Mouse (Mus musculus): ENCODE results near the gene Iqschfp. TPM values are rescaled to one million over a fixed set of nuclear protein-coding genes. Genes with fewer than 3 reads are reported as not detected.

The Iqschfp gene
- polyA plus RNA-seq, 2 experiments = 0.33 TPM; not detected in 1

GRCm38 (mm10) chr3:68562838-68563237 lies 670.8 kb downstream of the Iqschfp start:
- ATAC-seq (ENCODE audit: low FRiP score, low read depth) = no peak
- TF ChIP-seq POLR2A (IDR thresholded peaks at IDR 0.05; ENCODE audit: borderline replicate concordance, extremely low read depth, insufficient read depth, insufficient read length) = no peak
- 78% methylated on average over 2 of the region's 2 CpGs for WGBS

GRCm38 (mm10) chr3:68563922-68564321 lies 671.9 kb downstream of the Iqschfp start:
- H3K9me3 ChIP-seq (ENCODE audit: control insufficient read depth, low read length) = no peaks in the 10 kb centered on the region
- ATAC-seq (ENCODE audit: low FRiP score, low read depth) = no peak
- no peak overlapping the region for H3K4me2 ChIP-seq (replicated peaks; ENCODE audit: low read depth, low read length, severe bottlenecking)
- H3K4me3 ChIP-seq (replicated peaks; ENCODE audit: low read length) = no peak overlapping the region
- no peaks in the 10 kb centered on the region for H3K36me3 ChIP-seq (ENCODE audit: control insufficient read depth, insufficient read depth, low read length)
- peaks cover 3% of the 10 kb centered on the region; the same call in 1 of the 2 replicates for H3K4me1 ChIP-seq (ENCODE audit: control insufficient read depth, insufficient read depth, low read length)
- WGBS = 76% methylated on average over 8 of the region's 8 CpGs
- H3K9ac ChIP-seq (ENCODE audit: low read depth, low read length, severe bottlenecking) = no peak overlapping the region
- DNase-seq (ENCODE audit: low spot score) = no peak
- no peak for TF ChIP-seq POLR2A (IDR thresholded peaks at IDR 0.05; ENCODE audit: borderline replicate concordance, extremely low read depth, insufficient read depth, insufficient read length)
- H3K27ac ChIP-seq (replicated peaks; ENCODE audit: low read depth, low read length) = no peak overlapping the region
- no peaks in the 10 kb centered on the region for H3K27me3 ChIP-seq (ENCODE audit: control insufficient read depth, insufficient read depth, low read length)

More at GRCm38 (mm10) chr3:68562838-68563237, 670.8 kb downstream of the Iqschfp start:
- Histone ChIP-seq H3K4me3 (replicated peaks; ENCODE audit: low read length) (no peak overlapping the region), H3K9ac (ENCODE audit: low read depth, low read length, severe bottlenecking) (no peak overlapping the region), H3K27ac (replicated peaks; ENCODE audit: low read depth, low read length) (no peak overlapping the region), H3K36me3 (ENCODE audit: control insufficient read depth, insufficient read depth, low read length) (no peaks in the 10 kb centered on the region), H3K4me1 (ENCODE audit: control insufficient read depth, insufficient read depth, low read length) (no peaks in the 10 kb centered on the region), H3K4me2 (replicated peaks; ENCODE audit: low read depth, low read length, severe bottlenecking) (no peak overlapping the region), H3K9me3 (ENCODE audit: control insufficient read depth, low read length) (no peaks in the 10 kb centered on the region), H3K27me3 (ENCODE audit: control insufficient read depth, insufficient read depth, low read length) (no peaks in the 10 kb centered on the region)
- no peak for DNase-seq (ENCODE audit: low spot score)

- no peak for ATAC-seq (ENCODE audit: low FRiP score, low read depth)
- WGBS = 79% methylated on average over 10 of the region's 10 CpGs
- H3K4me1 ChIP-seq (ENCODE audit: control insufficient read depth, insufficient read depth, low read length) = peaks cover 3% of the 10 kb centered on the region; the same call in 1 of the 2 replicates
- no peak for TF ChIP-seq POLR2A (IDR thresholded peaks at IDR 0.05; ENCODE audit: borderline replicate concordance, extremely low read depth, insufficient read depth, insufficient read length)
- H3K4me2 ChIP-seq (replicated peaks; ENCODE audit: low read depth, low read length, severe bottlenecking) = no peak overlapping the region
- H3K9ac ChIP-seq (ENCODE audit: low read depth, low read length, severe bottlenecking) = no peak overlapping the region
- H3K9me3 ChIP-seq (ENCODE audit: control insufficient read depth, low read length) = no peaks in the 10 kb centered on the region
- H3K36me3 ChIP-seq (ENCODE audit: control insufficient read depth, insufficient read depth, low read length) = no peaks in the 10 kb centered on the region
- no peak for DNase-seq (ENCODE audit: low spot score)
- no peak overlapping the region for H3K27ac ChIP-seq (replicated peaks; ENCODE audit: low read depth, low read length)
- no peak overlapping the region for H3K4me3 ChIP-seq (replicated peaks; ENCODE audit: low read length)
- H3K27me3 ChIP-seq (ENCODE audit: control insufficient read depth, insufficient read depth, low read length) = no peaks in the 10 kb centered on the region
These were observed 673.1 kb downstream of the Iqschfp start for GRCm38 (mm10) chr3:68564978-68565674.

- Histone ChIP-seq H3K27ac (replicated peaks; ENCODE audit: low read depth, low read length) (no peak overlapping the region), H3K4me2 (replicated peaks; ENCODE audit: low read depth, low read length, severe bottlenecking) (no peak overlapping the region), H3K27me3 (ENCODE audit: control insufficient read depth, insufficient read depth, low read length) (no peaks in the 10 kb centered on the region), H3K4me1 (ENCODE audit: control insufficient read depth, insufficient read depth, low read length) (peaks cover 3% of the 10 kb centered on the region; the same call in 1 of the 2 replicates), H3K4me3 (replicated peaks; ENCODE audit: low read length) (no peak overlapping the region), H3K9me3 (ENCODE audit: control insufficient read depth, low read length) (no peaks in the 10 kb centered on the region), H3K36me3 (ENCODE audit: control insufficient read depth, insufficient read depth, low read length) (no peaks in the 10 kb centered on the region), H3K9ac (ENCODE audit: low read depth, low read length, severe bottlenecking) (no peak overlapping the region)
- no peak for DNase-seq (ENCODE audit: low spot score)
- ATAC-seq (ENCODE audit: low FRiP score, low read depth) = no peak
- TF ChIP-seq POLR2A (IDR thresholded peaks at IDR 0.05; ENCODE audit: borderline replicate concordance, extremely low read depth, insufficient read depth, insufficient read length) = no peak
- WGBS = 66% methylated on average over 4 of the region's 4 CpGs
These were observed 673.6 kb downstream of the Iqschfp start for GRCm38 (mm10) chr3:68565675-68566055.

- H3K9me3 ChIP-seq (ENCODE audit: control insufficient read depth, low read length) = no peaks in the 10 kb centered on the region
- DNase-seq (ENCODE audit: low spot score) = no peak
- no peak for TF ChIP-seq POLR2A (IDR thresholded peaks at IDR 0.05; ENCODE audit: borderline replicate concordance, extremely low read depth, insufficient read depth, insufficient read length)
- no peaks in the 10 kb centered on the region for H3K36me3 ChIP-seq (ENCODE audit: control insufficient read depth, insufficient read depth, low read length)
- no peak overlapping the region for H3K9ac ChIP-seq (ENCODE audit: low read depth, low read length, severe bottlenecking)
- peaks cover 9% of the 10 kb centered on the region; the same call in 1 of the 2 replicates for H3K4me1 ChIP-seq (ENCODE audit: control insufficient read depth, insufficient read depth, low read length)
- WGBS = 84% methylated on average over 7 of the region's 7 CpGs
- no peak overlapping the region for H3K27ac ChIP-seq (replicated peaks; ENCODE audit: low read depth, low read length)
- H3K4me3 ChIP-seq (replicated peaks; ENCODE audit: low read length) = no peak overlapping the region
- ATAC-seq (ENCODE audit: low FRiP score, low read depth) = no peak
- no peak overlapping the region for H3K4me2 ChIP-seq (replicated peaks; ENCODE audit: low read depth, low read length, severe bottlenecking)
- H3K27me3 ChIP-seq (ENCODE audit: control insufficient read depth, insufficient read depth, low read length) = no peaks in the 10 kb centered on the region
These were observed 675.5 kb downstream of the Iqschfp start for GRCm38 (mm10) chr3:68567581-68567980.

Measured in limb, embryonic 14.5 days (tissue).